Mouse (Mus musculus) v-Abl transformed pro-B cells (cell line): ENCODE measurements at regions not wholly inside any gene's neighbourhood (a gene's known extent, or its start where the extent isn't known, plus 50 kb on each side); places are given as distances from the start of the nearest gene placed in this dataset.

ENCODE experiments used
- in situ Hi-C, 2 experiments: fragments of 400-800 bp; cut with MboI; formaldehyde crosslinking; loops; one replicate each; pipeline ENCODE4 v1.15.1; 2025; ENCODE audit not compliant: unreplicated experiment in 2 of 2

DNA sequence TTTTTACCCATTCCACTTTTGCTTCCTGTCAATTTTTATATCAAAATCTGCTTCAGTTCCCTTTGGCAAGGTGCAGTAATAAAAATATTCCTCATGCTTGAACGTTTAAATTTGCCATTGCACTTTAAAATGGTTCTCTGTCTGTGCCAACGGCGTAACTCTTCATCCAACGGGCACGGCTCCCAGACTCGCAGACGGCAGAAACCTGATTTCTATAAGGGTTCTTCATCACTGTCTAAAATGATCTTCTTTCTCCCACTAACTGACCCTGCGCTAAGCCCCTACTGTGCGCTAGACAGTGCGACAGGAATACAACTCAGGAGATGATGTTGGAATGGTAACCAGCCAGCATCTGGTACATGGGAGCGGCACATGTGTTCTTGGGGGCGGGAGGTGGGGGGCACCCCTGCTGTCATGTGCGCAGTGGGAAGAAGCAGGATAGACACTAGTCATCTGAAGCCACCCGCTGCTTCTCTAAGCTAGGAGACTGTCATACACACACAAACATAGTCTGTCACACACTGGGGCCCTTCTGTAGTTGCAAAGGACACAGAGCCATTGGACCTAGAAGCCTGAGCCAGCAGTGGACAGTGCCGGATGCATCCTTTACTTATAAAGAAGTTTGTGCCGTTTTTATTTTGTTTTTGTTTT lies 197.8 kb downstream of the Rpap3 start:
- in situ Hi-C loops, result no loop called here

DNA sequence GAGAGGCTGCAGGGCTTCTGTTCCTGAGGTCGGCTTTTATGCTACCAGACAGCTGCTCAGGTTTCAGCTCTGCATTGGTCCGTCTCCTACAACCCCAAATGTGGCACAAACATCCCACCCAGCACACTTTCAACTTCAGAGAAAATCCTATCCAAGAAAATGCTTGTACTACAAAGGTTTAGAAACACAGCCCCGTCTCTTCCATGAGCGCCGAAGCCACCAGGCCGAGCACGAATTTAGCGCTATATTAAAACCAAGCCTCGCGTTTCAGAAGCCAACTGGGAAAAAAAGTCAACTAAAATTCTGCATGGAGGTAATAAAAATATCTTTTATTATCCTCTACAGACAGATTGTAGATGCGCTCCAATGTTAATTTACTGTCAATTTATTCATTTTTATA lies 198.4 kb downstream of the Rpap3 start:
- in situ Hi-C loops, result no loop called here

DNA sequence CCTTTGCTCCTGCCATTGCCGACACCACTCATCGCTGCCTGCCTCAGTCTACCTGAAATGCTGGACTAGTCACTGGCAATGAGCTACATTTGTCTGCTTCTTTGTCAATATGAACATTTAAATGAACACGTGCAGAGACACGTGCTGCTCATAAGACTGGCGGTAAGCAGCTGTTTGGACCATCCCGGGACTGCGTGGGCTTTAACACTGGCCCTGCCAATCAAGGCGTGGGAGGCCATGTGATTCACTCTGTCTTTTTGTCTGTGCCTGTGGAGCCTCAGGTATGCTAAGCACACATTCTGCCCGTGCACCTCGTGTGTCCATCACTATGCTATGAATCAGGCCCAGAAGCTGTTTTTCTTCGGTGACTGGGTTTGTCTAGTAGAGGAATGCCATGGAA lies 199.9 kb downstream of the Rpap3 start:
- in situ Hi-C loops, result no loop called here

DNA sequence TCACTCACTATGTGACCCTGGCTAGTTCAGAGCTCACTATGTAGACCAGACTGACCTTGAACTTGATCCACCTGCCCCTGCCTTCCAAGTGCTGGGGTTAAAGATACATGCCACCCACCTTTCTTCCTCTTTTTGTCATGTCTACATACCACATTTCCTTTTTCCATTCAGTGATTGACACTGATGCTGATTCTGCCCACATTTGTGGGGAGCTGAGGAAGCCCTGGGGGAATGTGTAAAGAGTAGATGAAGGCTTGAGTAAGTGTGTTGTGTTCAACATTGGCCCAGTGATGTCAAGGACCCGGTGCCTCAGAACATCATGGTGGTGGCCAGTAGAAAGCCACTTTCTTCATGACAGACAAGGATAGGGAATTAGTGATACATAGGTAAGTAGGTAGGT lies 201.3 kb downstream of the Rpap3 start:
- in situ Hi-C loops, result loop anchor here (5.0 kb wide), 2 partner anchors 68 to 267 kb away; no protein-coding TSS in a partner anchor

DNA sequence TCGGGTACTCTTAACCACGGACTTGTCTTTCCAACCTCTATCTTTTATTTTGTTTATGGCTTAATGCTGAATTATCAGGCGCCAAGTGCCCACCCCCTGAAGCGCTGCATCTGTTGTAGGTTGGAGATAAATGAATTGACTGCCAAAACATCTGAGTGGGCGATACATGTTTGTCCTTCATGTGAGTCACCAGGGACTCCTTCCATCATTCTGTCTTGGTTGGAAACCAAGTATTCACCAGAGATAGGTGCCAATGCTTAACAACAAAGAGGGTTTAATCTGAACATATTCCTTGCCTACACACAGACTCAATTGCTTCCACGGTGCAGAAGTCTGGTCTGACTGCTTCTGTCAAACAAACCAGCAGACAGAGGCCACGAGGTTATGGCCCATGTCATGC lies 203.6 kb downstream of the Rpap3 start:
- in situ Hi-C loops, result loop anchor here (5.0 kb wide), 2 partner anchors 70 to 265 kb away; no protein-coding TSS in a partner anchor

DNA sequence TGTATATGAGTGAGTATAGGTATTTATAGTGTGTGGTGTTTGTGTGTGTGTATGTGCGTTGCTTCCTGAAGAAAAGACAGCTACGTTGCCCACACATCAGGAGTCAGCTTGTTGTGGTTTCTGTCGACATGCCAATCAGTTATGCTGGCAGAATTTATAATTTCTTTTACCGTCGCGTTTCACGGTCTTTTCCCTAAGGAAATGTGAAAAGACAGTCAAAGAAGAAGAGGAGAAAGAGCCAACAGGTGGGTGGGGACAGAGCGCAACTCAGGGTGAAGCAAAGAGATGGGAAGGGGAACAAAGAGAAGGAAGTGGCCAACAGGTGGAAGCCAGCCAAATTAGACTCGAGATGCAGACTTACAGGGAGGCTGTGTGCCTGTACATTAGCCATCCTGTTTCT lies 204.2 kb downstream of the Rpap3 start:
- in situ Hi-C loops, result loop anchor here (5.0 kb wide), 2 partner anchors 71 to 264 kb away; no protein-coding TSS in a partner anchor

DNA sequence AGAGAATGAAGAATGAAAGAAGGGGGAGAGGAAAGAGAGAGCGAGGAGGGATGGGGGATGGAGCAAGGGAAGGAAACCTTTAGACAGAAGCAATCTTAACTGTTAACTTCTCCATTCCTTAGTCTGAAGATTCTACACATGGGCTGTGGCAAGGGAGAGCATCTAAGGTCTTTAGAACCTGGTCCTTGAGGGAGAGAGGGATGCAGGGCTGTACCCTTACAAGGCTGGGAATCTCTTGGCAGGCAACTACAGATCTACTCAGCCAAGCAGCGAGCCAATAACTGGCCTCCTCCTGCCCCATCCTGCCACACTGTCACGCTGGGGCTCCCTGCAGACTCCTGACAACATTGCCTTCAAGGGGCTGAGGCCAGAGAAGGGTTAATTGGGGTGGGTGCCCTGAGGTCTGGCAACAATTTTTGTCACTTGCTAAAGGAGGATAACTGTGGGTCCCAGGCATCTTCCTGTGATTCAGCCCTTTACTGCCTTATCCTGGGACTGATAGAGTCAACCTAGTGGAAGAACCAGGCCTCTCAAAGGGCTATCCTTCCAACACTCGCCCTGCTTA lies 205.7 kb downstream of the Rpap3 start:
- in situ Hi-C loops, result loop anchor here (5.0 to 10.0 kb wide), 7 partner anchors 43 to 263 kb away; partner anchors contain the start of genes Amigo2 (in 1 of the 2) and Pced1b (in 1 of the 2)

DNA sequence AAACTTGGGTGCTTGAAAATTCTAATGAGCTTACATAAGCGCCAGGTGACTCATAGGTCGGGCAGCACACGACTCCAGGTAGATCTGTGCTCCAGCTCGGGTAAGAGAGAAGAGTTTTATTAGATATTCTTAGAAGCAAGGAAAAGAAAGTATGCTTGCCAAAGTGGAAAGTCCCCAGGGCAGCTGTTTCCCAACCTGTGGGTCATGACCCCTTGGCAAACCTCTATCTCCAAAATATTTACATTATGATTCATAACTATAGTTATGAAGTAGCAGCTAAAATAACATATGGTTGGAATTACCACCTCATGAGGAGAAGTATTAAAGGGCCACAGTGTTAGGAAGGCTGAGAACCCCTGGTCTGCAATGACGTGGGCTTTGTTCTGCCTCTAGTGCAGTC lies 206.4 kb downstream of the Rpap3 start:
- in situ Hi-C loops, result loop anchor here (5.0 to 10.0 kb wide), 5 partner anchors 42 to 252 kb away; partner anchors contain the start of genes Amigo2 (in 1 of the 2) and Pced1b (in 1 of the 2)

DNA sequence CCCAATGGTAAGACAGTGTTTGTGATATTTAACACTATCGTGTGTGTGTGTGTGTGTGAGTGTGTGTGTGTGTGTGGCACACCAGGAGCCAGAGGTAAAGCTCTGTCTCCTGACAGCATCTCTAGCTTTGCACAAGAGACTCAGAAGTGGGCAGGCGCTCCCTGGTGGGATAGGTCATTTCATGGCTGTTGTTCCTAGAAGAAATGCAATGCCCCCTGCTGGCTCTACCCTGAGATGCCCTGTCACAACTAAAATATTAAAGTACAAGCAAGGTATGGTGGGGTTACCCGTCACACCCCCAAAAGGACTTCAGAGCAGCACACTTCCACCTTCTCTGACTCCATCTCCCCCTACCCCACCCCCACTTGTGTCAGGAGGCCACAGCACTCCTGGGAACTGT lies 207.2 kb downstream of the Rpap3 start:
- in situ Hi-C loops, result loop anchor here (5.0 to 10.0 kb wide), 5 partner anchors 41 to 251 kb away; partner anchors contain the start of genes Amigo2 (in 1 of the 2) and Pced1b (in 1 of the 2)

DNA sequence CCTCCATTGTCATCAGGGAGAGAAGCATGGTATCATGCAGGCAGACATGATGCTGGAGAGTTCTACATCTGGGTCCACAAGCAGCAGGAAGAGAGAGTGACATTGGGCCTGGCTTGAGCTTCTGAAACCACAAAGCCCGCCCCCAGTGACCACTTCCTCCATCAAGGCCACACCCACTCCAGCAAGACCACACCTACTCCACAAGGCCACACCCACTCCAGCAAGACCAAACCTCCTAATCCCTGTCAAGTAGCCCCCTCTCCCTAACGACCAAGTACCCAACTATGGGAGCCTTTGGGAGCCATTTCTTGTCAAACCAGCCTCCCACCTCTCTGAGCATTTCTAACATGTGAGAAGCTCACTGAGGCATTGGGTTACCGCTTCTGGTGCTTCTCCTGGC lies 209.6 kb downstream of the Rpap3 start:
- in situ Hi-C loops, result loop anchor here (5.0 to 10.0 kb wide), 5 partner anchors 39 to 249 kb away; partner anchors contain the start of genes Amigo2 (in 1 of the 2) and Pced1b (in 1 of the 2)

DNA sequence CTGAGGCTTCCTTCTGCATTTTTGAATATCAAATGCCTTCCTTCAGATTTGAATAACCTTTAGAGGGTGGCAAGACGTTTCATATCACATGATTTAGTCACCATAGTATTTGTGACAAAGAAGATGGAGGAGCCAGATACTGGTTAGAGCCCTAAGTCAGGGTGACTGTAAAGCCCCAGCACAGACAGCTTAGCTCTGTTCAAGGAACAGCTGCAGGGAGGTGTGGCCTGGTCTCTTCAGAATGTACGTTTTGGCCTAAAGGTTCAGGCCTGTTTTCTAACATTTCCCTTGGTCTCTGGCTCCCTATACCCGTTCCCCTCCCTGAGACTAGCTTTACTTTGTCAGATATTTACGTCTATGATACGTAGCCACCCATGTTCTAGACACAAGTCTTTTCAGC lies 212.3 kb downstream of the Rpap3 start:
- in situ Hi-C loops, result loop anchor here in 1 of 2 experiments (10.0 kb wide), 1 partner anchor 69 kb away; no protein-coding TSS in a partner anchor

DNA sequence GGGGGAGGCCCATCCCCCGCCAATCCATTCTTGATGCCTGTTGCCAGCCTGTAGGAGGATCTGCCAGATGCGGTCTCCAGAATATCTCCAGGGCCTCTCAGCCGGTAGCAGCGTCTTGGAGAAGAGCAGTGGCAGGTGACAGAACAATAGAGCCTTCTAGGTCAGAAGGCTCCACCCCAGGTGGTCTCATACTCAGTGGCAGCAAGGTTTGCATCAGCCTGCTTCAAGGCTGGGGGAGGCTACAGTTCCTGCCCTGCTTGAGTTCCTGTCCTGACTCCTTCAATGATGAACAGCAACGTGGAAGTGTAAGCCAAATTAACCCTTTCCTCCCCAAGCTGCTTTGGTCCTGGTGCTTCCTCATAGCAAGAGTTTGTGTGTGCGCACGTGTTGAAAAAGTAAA lies 213.8 kb downstream of the Rpap3 start:
- in situ Hi-C loops, result loop anchor here in 1 of 2 experiments (10.0 kb wide), 1 partner anchor 67 kb away; no protein-coding TSS in a partner anchor

DNA sequence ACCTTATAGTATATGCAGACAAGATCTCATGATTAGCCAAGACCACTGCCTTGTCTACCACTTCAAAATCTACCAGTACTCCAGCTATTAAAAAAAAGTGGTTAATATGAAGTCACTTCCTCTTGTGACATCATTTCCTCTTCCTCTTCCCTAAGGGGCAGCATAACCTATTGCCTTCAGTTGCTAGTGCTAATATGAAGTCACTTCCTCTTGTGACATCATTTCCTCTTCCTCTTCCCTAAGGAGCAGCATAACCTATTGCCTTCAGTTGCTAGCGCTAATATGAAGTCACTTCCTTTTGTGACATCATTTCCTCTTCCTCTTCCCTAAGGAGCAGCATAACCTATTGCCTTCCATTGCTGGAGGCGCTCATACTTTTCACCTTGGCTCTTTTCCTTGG lies 218.2 kb downstream of the Rpap3 start:
- in situ Hi-C loops, result no loop called here

DNA sequence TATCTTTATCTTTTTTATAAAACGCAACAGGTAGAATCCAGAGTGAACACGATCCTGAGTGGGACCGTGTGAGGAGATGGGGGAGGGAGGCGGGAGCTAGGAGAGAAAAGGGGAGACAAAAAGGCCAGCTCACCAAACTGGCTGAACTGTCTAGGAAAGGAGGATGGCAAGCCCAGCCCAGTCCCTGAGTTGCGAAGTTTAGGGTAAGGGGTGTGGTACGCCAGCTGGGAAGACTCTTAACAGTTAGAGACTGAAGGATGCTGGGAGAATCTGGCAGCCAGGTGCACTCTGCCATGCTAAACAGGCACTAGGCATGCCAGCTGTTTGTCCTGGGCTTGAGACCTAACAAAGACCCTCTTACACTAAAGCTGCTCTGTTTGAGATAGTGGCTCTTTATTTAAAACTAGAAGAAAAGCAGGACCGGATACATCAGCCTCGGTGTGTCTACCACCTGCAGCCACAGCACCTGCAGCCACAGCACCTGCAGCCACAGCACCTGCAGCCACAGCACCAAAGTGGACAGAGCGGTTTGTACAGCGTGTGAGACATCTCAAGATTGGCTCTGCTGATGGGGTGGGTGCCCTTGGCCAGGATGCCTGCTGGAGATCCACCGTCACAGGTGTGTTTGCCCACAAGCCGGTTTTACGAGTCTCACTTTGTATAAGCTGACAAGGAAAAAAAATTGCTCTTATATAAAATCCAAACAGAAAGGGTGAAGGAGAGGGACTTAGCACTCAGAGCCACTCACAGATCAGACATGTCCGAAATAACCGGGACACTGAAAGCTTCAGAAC lies 225.1 kb upstream of the Amigo2 start:
- in situ Hi-C loops, result loop anchor here (25.0 kb wide), 4 partner anchors 315 to 1010 kb away; partner anchors contain the start of genes Scaf11 (in 1 of the 2), Slc48a1 (in 1 of the 2) and Tmem106c (in 1 of the 2)

DNA sequence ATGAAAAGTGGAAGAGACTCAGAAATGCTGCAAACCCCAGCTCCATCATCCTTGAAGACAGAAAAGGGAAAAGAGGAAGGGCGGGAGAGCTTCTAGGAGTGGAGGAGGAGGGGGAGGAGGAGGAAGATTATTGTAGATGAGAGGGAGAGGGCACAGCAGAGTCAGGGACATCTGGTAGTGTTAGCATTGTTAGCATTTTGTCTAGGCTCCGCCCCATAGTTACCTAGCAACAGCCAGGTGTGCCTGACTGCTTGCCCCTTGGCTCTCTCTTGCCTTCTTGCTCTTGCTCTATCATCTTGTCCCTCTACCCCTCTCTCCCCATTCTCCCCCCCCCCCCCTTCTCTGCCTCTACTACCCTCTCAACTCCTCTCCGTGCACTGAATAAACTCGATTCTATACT lies 224.4 kb upstream of the Amigo2 start:
- in situ Hi-C loops, result loop anchor here (25.0 kb wide), 4 partner anchors 316 to 1009 kb away; partner anchors contain the start of genes Scaf11 (in 1 of the 2), Slc48a1 (in 1 of the 2) and Tmem106c (in 1 of the 2)

DNA sequence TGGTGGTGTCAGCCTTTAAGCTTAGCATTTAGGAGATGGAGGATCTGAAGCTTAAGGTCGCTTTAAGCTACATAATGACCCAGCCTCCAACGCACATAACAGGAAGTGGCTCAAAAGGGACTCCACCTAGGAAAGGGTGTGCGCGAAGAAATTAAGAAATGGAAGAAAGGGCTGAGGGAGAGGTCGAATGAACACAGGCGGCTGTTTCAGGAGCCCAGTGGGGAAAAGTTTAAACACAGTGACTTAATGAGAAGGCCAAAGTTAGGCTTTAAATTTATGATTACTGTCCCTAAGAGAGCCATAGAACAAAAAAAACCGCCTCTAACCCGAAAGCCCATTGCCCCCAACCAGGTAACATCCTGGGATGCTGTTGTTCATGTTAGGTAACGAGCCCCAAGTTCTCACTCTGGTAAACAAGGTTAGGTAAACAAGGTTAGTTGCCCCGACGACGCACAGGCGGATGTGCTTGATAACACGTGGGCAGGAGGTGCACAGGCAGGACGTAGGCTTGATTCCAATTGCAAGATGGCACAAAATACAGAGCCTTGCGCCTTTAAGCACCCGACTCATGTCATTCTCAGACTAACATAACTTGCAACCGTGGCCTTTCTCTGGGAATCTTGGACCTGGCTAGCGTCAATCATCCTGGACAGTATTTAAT lies 222.7 kb upstream of the Amigo2 start:
- in situ Hi-C loops, result loop anchor here (5.0 to 25.0 kb wide), 7 partner anchors 43 to 1008 kb away; partner anchors contain the start of genes Scaf11 (in 1 of the 2), Slc48a1 (in 1 of the 2) and Tmem106c (in 1 of the 2)

DNA sequence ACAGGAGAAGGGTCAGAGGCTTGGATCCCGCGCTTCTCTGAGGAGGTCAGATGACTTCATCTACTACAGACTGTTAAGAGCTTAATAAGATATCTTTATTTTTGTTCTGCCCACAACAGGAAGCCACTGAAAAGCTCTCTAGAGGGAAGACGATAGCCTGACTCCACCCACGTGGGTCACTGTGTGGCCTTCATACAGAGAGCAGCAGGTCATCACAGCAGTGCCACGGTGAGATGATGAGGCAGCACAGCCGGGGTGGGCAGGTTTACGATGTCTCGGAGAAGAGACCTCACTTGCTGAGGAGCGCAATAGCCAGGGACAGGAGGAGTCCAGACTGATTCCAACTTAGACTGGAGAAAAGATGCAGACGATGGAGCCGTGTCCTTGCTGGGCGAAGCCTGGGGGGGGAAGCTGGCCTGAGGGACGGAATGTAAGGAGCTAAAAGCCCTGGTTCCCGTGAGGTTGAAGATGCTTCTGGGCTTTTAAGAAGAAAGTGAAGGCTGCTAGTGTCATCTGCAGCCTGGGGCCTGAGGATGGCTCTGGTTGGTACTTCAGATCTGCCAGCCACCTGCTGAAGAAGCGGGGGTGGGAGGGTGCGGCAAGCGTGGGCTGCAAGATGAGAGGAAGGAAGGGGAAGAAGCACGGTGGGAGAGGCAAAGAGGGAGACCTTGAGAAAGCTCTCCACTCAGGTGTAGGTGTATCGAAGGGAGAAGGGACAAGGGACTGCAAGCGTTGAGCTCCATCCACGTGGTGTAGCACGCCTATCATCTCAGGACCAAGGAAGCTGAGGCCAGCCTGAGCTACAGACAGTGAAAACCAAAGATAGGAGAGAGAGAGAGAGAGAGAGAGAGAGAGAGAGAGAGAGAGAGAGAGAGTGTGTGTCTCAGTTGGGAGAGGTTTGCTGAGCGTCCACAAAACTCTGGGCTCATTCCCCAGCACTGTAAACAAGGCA lies 221.9 kb upstream of the Amigo2 start:
- in situ Hi-C loops, result loop anchor here (5.0 to 25.0 kb wide), 7 partner anchors 42 to 1007 kb away; partner anchors contain the start of genes Scaf11 (in 1 of the 2), Slc48a1 (in 1 of the 2) and Tmem106c (in 1 of the 2)

DNA sequence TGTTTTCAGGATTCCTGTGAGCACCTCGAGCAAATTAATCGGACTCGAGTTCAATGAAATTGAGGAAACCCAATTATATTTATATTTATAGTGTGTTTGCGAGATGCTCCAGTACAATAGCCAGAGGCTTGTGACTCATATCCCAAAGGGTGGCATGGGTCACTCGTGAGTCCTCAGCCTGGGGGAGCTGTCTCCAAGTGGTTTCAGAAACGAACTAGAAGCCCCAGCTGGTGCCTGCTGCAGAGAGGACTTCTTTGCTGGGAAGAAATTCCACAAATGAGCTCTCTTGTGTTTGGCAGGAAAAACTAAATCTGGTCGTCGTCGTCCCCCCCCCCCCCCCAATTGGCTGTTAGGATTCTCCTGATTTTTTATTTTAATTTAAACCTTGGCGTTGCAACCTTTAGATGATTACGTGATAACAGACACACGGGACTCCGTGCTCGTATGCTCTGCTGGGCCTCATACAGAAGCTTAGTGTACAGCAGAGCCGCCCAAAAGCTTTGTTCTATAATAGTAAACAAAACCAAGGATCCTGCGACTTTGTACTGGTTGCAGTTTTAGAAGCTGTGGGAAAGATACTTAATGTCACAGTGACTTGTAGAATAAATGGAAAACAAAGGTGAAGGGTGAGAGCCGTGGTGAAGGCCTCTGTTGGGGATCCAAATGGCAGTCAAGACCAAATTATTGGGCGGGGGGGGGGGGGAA lies 220.8 kb upstream of the Amigo2 start:
- in situ Hi-C loops, result loop anchor here (5.0 to 25.0 kb wide), 7 partner anchors 41 to 1006 kb away; partner anchors contain the start of genes Scaf11 (in 1 of the 2), Slc48a1 (in 1 of the 2) and Tmem106c (in 1 of the 2)
